Mouse (Mus musculus) heart, adult 9 months (tissue): ENCODE data around the gene Fbxo21.

Experiments
- DNase-seq, 2 experiments: peaks; one replicate each; pipeline ENCODE4 v3.0.0; 2022; ENCODE audit warnings: low spot score in 2 of 2

The Fbxo21 gene

DNA sequence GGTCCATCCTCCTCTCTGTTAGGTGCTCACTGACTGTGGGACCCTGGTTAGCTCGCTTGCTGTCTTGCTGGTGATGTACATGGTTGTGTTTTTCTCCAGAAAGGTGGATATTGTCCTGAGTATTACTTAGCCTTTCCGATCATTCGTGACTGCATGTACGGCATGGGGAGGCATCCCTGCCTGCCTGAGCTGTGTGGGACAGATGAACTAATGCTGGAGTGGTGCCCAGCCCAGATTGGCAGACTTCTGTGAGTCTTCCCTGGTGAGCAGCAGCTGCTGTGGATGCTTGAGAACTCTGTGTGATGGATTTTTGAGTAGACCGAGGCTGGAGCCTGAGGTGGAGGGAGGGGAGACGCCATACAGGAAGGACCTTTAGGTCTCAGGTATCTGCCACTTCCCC is 68.4 kb downstream of the Fbxo21 start:
- DNase-seq = no peak

DNA sequence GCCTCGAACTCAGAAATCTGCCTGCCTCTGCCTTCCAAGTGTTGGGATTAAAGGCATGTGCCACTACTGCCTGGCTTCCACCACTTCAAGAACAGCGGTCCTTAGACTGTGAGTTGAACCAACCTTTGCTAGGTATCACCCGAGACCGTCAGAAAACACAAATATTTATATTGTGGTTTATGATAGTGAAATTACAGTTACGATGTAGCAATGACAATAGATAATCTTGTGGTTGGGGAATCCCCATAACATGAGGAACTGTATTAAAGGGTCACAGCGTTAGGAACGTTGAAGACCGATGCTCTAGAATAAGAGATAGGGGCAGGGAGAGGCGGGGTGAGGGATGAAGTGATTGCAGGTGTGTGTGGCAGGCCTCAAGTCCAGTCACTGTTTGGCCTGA is 68.9 kb downstream of the Fbxo21 start:
- DNase-seq = no peak

GRCm38 (mm10) chr5:118047091-118047757 is 70.7 kb downstream of the Fbxo21 start:
- no peak for DNase-seq

- DNase-seq = no peak
Measured at GRCm38 (mm10) chr5:118048412-118048811, 71.9 kb downstream of the Fbxo21 start.

- no peak for DNase-seq
Measured at GRCm38 (mm10) chr5:118048928-118049327, 72.4 kb downstream of the Fbxo21 start.

- DNase-seq = no peak
Measured at GRCm38 (mm10) chr5:118050743-118051142, 74.2 kb downstream of the Fbxo21 start.

DNA sequence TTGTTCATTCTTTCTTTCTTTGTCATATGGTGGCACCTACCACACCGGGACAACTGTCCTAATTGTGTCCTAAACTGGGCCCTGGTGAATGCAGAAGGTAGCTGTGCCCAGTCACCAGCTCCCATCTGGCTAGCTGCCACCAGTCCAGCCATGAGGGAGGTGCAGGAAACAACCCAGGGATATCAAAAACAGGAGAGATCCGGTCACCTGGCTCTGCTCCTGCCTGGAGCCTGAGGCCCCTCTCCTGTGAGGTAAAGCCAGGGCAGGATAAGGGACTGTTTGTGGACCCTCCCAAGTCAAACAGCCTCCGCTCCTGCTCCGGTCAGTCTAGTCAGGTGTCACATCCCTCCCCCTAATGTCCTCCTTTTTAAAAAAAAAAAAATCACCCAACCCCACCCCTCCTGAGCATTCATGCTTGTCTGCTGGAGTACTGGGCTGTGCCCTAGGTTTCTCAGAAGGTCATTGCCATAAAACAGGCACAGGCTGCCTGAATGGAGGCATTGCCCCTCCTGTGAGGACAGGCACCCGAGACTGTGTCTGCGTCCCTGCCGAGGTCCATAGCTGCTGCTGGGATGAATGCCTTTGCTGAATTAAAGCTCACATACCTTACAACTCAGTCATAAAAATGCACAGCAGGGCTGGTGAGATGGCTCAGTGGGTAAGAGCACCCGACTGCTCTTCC is 75.6 kb downstream of the Fbxo21 start:
- DNase-seq = no peak

GRCm38 (mm10) chr5:118053205-118053604 is 76.7 kb downstream of the Fbxo21 start:
- DNase-seq = no peak

- peak; percentile 78 to 80 for DNase-seq
Measured at GRCm38 (mm10) chr5:118057508-118058111, 81.1 kb downstream of the Fbxo21 start.

DNA sequence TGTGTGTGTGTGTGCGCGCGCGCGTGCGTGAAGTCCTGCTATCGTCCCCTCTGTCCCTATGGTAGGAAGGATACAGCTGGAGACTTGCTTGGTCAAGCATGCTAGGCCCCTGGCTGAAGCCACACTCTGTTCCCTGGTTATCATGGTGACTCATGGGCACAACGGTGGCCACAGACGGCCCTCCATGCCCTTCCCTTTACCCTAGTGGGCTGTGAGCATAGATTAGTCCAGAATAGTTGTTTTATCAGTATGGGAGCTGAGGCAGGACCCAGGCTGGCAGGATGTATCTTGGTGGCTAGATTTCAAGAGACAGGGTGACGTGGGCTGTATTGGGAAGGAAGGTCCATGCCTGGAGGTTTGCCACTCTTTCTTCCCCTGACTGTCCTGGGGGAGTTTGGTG is 82.3 kb downstream of the Fbxo21 start:
- DNase-seq = peak; percentile 72 to 78

DNA sequence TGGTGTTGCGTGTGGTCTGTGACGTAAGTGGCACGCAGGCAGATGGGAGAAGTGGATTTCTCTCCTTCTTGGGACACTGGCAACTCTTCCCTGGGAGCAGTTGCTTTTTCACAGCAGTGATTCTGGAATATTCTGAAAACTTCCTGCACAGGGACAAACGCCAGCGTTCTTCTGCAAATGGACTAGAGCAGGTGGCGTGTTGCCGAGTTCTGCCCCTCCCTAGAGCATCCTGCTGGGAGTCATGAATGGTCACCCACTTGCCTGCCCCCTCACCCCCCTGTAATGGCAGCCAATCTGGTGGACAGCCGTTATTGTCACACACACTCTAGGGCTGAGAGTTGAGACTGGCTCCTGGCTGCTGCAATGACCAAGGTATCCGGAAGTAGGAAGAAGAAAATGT is 83.1 kb downstream of the Fbxo21 start:
- DNase-seq = no peak
